ENCODE assay signal across 8 mouse cellular contexts in the genomic region with DNA sequence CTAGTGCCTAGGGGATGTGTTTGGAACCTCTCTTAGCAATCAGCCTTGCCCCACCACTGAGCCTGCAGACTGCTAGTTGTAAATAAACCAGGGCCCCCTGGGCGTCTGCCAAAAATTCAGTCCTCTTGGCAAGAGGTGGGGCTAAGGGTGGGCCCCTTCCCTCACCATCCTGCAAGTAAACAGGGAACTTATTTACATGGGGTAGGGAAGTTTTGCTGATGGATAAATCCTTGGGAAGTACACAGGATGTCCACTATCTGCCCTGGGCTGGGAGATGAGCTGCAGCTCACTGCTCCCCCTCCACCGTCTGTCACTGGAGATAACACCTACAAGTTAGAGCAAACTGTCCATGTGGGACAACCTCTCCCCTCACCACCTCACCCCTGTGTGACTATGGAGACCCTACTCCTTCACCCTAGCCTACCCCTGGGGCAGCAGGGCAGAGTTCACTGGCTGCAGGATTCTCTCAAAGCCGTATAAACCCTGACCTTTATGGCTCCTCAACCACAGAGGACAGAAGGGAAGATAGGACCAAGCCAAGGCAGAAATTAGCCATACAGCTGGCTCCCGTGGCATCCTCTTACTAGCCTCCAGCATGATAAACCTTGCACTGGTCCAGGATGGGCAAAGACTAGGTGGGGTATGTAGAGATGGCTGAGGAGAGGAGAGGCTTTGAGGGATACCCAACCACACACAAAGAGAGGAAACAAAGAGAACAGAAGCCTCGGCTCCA. TPM values are rescaled to one million over a fixed set of nuclear protein-coding genes. Genes with fewer than 3 reads are reported as not detected.
DNase-seq lines count a peak whose midpoint lies in the region; ATAC-seq and TF ChIP-seq lines count a peak whose summit lies in the region.

No protein-coding gene starts in this region.

- intact Hi-C loops in left cerebral cortex, adult 2 months (cut with DNase I): no loop called here
- intact Hi-C loops in left cerebral cortex, postnatal 25 days (cut with DNase I): loop anchor here (5.0 kb wide), 1 partner anchor 63 kb away; no protein-coding TSS in a partner anchor
- intact Hi-C loops in left cerebral cortex, postnatal 36 days (cut with DNase I): no loop called here

- DNase-seq in left cerebral cortex, adult 2 months (ENCODE audit: extremely low spot score in 1 of 2, low spot score in 2 of 2): no peak
- no peak for DNase-seq in left cerebral cortex, postnatal 25 days (ENCODE audit: low spot score in 2 of 2)
- DNase-seq in spleen, postnatal 14 days (ENCODE audit: low spot score in 2 of 2): peak; percentile 57 to 65
- DNase-seq in left cerebral cortex, postnatal 36 days (ENCODE audit: low spot score in 2 of 2): no peak
- DNase-seq in thymus, postnatal 36 days: no peak

- no peaks in the 10 kb centered on the region for H3K9me3 ChIP-seq in embryonic facial prominence, embryonic 13.5 days
- H3K9me3 ChIP-seq in hindbrain, embryonic 15.5 days: no peaks in the 10 kb centered on the region
- H3K9me3 ChIP-seq in liver, embryonic 15.5 days (replicated peaks): no peaks in the 10 kb centered on the region

- H3K36me3 ChIP-seq in embryonic facial prominence, embryonic 13.5 days: peaks cover 36% of the 10 kb centered on the region
- H3K36me3 ChIP-seq in hindbrain, embryonic 15.5 days: peaks cover 3% of the 10 kb centered on the region; the same call in 1 of the 2 replicates
- peaks cover 84% of the 10 kb centered on the region for H3K36me3 ChIP-seq in liver, embryonic 15.5 days (replicated peaks)

- peak overlapping the region; percentile 34 for H3K4me2 ChIP-seq in embryonic facial prominence, embryonic 13.5 days
- H3K4me2 ChIP-seq in hindbrain, embryonic 15.5 days: no peak overlapping the region
- H3K4me2 ChIP-seq in liver, embryonic 15.5 days: peak overlapping the region; percentile 66

- WGBS in embryonic facial prominence, embryonic 13.5 days: 21% methylated on average over 5 of the region's 5 CpGs
- 37% methylated on average over 5 of the region's 5 CpGs for WGBS in hindbrain, embryonic 15.5 days
- 10% methylated on average over 5 of the region's 5 CpGs for WGBS in liver, embryonic 15.5 days (ENCODE audit: insufficient replicate concordance)

- H3K9ac ChIP-seq in embryonic facial prominence, embryonic 13.5 days: 0 out of 2 replicates have a peak overlapping the region, but pooled peaks have one; percentile 7
- no peak overlapping the region for H3K9ac ChIP-seq in hindbrain, embryonic 15.5 days
- peak overlapping the region; percentile 57 for H3K9ac ChIP-seq in liver, embryonic 15.5 days

- ATAC-seq in embryonic facial prominence, embryonic 13.5 days (ENCODE audit: insufficient number of reproducible peaks, insufficient read depth, low FRiP score, low TSS enrichment, low read depth): peak; percentile 59
- ATAC-seq in hindbrain, embryonic 15.5 days (ENCODE audit: low FRiP score, low read depth): peak; percentile 28; the same call in 1 of the 2 replicates
- peak; percentile 86 for ATAC-seq in liver, embryonic 15.5 days (ENCODE audit: insufficient read depth)

- peaks cover 77% of the 10 kb centered on the region for H3K4me1 ChIP-seq in embryonic facial prominence, embryonic 13.5 days
- peaks cover 69% of the 10 kb centered on the region for H3K4me1 ChIP-seq in hindbrain, embryonic 15.5 days (replicated peaks)
- H3K4me1 ChIP-seq in liver, embryonic 15.5 days (replicated peaks): peaks cover 100% of the 10 kb centered on the region

- no peak overlapping the region for H3K4me3 ChIP-seq in left cerebral cortex, adult 2 months
- H3K4me3 ChIP-seq in embryonic facial prominence, embryonic 13.5 days: no peak overlapping the region
- H3K4me3 ChIP-seq in hindbrain, embryonic 15.5 days: no peak overlapping the region
- H3K4me3 ChIP-seq in liver, embryonic 15.5 days (replicated peaks): peak overlapping the region; percentile 39

- TF ChIP-seq CTCF in left cerebral cortex, adult 2 months (IDR thresholded peaks at IDR 0.05): no peak

- H3K27ac ChIP-seq in left cerebral cortex, adult 2 months: peak overlapping the region; percentile 42; the same call in 1 of the 2 replicates
- peak overlapping the region; percentile 86 for H3K27ac ChIP-seq in embryonic facial prominence, embryonic 13.5 days
- no peak overlapping the region for H3K27ac ChIP-seq in hindbrain, embryonic 15.5 days (replicated peaks)
- peak overlapping the region; percentile 95 for H3K27ac ChIP-seq in liver, embryonic 15.5 days (replicated peaks)

- H3K27me3 ChIP-seq in embryonic facial prominence, embryonic 13.5 days: no peaks in the 10 kb centered on the region
- no peaks in the 10 kb centered on the region for H3K27me3 ChIP-seq in hindbrain, embryonic 15.5 days
- no peaks in the 10 kb centered on the region for H3K27me3 ChIP-seq in liver, embryonic 15.5 days

RNA-seq across cellular contexts. Expression of gene Tmcc2, which starts 16.8 kb away (rescaled TPM):
- total RNA-seq in left cerebral cortex, adult 2 months (2021): 100 to 1,000 TPM; 178 to 192 TPM
- 100 to 1,000 TPM; 158 to 162 TPM for total RNA-seq in left cerebral cortex, postnatal 25 days (2021)
- polyA plus RNA-seq in embryonic facial prominence, embryonic 13.5 days (2015; fragmentation: Nextera tagmentation; extraction: Ambion mirVana): 10.5 and 16.1 TPM in 2 replicates
- 38.1 and 41.4 TPM in 2 replicates for polyA plus RNA-seq in hindbrain, embryonic 15.5 days (2015; fragmentation: Nextera tagmentation; extraction: Ambion mirVana)
- 598 and 710 TPM in 2 replicates for polyA plus RNA-seq in liver, embryonic 15.5 days (2015; fragmentation: Nextera tagmentation; extraction: Ambion mirVana)
- total RNA-seq in left cerebral cortex, postnatal 36 days (2021): 100 to 1,000 TPM; 171 to 173 TPM

RNA-seq across cellular contexts. Expression of gene Dstyk, which starts 43.0 kb away (rescaled TPM):
- total RNA-seq in left cerebral cortex, adult 2 months (2021): 10 to 100 TPM; 44.9 to 45.5 TPM
- total RNA-seq in left cerebral cortex, postnatal 25 days (2021): 10 to 100 TPM; 40.3 to 43.2 TPM
- polyA plus RNA-seq in embryonic facial prominence, embryonic 13.5 days (2015; fragmentation: Nextera tagmentation; extraction: Ambion mirVana): 16.1 and 17.7 TPM in 2 replicates
- polyA plus RNA-seq in hindbrain, embryonic 15.5 days (2015; fragmentation: Nextera tagmentation; extraction: Ambion mirVana): 8.6 and 9.9 TPM in 2 replicates
- 4.5 and 5.3 TPM in 2 replicates for polyA plus RNA-seq in liver, embryonic 15.5 days (2015; fragmentation: Nextera tagmentation; extraction: Ambion mirVana)
- total RNA-seq in left cerebral cortex, postnatal 36 days (2021): 10 to 100 TPM; 40.4 to 46.8 TPM

RNA-seq across cellular contexts. Expression of gene Nuak2, which starts 58.4 kb away (rescaled TPM):
- total RNA-seq in left cerebral cortex, adult 2 months (2021): 1 to 10 TPM; 1.4 TPM
- total RNA-seq in left cerebral cortex, postnatal 25 days (2021): under 1 TPM; 0.94 to 0.96 TPM
- 2.2 and 4.4 TPM in 2 replicates for polyA plus RNA-seq in embryonic facial prominence, embryonic 13.5 days (2015; fragmentation: Nextera tagmentation; extraction: Ambion mirVana)
- 12.9 and 24.2 TPM in 2 replicates for polyA plus RNA-seq in hindbrain, embryonic 15.5 days (2015; fragmentation: Nextera tagmentation; extraction: Ambion mirVana)
- 3.1 and 3.6 TPM in 2 replicates for polyA plus RNA-seq in liver, embryonic 15.5 days (2015; fragmentation: Nextera tagmentation; extraction: Ambion mirVana)
- total RNA-seq in left cerebral cortex, postnatal 36 days (2021): 1 to 10 TPM in 1 of 2 experiments, under 1 TPM in 1; 0.62 to 1.6 TPM

Comparison
In these comparisons a context has a peak if more than half of its experiments do, and no peak if none do; other contexts are left out.
1. DNase-seq: peak in spleen, postnatal 14 days (2 of 2); none in left cerebral cortex, adult 2 months (0 of 2), left cerebral cortex, postnatal 25 days (0 of 2), left cerebral cortex, postnatal 36 days (0 of 2) and thymus, postnatal 36 days (0 of 2).
2. ATAC-seq: peak in every context shown above with its lines; median percentile 86 in liver, embryonic 15.5 days; 59 in embryonic facial prominence, embryonic 13.5 days; 28 in hindbrain, embryonic 15.5 days.